Mouse (Mus musculus) testis, postnatal 10 days (tissue): ENCODE data around the gene Fkbp6.

Experiments used
- DNase-seq: peaks from one replicate; pipeline ENCODE4 v3.0.0; 2021; ENCODE audit warnings: low spot score

Fkbp6 gene

GRCm38 (mm10) chr5:135352995-135353394, 3.2 kb upstream of the Fkbp6 start, which contains the start of gene Trim50:
Gene Trim50 (plus strand): TSS chr5:135353295.
- no peak for DNase-seq

GRCm38 (mm10) chr5:135351606-135352005, 1.8 kb upstream of the Fkbp6 start:
- peak; percentile 72 for DNase-seq

GRCm38 (mm10) chr5:135347511-135348011, 2.3 kb downstream of the Fkbp6 start:
- no peak for DNase-seq

- no peak for DNase-seq
These were observed 3.4 kb downstream of the Fkbp6 start for GRCm38 (mm10) chr5:135346430-135346829.

- DNase-seq, result no peak
These were observed 3.9 kb downstream of the Fkbp6 start for GRCm38 (mm10) chr5:135345989-135346388.

- no peak for DNase-seq
These were observed 12.3 kb downstream of the Fkbp6 start for GRCm38 (mm10) chr5:135337575-135337974.

- DNase-seq, result peak; percentile 33
These were observed 18.7 kb downstream of the Fkbp6 start for GRCm38 (mm10) chr5:135331161-135331560.

GRCm38 (mm10) chr5:135330201-135330600, 19.6 kb downstream of the Fkbp6 start:
- DNase-seq, result peak; percentile 21

DNA sequence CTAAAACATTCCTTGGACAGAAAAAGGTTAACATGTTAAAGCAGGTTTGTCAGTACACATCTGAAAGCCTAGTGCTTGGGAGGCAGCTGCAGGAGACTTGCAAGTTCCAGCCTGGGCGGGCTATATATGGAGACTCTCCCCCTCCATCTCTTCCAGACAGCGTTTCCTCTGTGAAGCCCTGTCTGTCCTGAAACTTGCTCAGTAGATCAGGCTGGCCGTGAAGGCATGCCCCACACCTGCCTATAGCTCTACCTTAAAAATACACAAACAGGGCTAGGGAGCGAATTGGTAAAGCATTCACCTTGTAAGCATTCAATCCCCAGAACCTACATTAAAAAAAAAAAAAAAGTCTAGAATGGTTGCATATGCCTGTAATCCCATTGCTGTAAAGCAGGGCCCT, 20.4 kb downstream of the Fkbp6 start:
- DNase-seq, result peak; percentile 22

GRCm38 (mm10) chr5:135326121-135326659, 23.7 kb downstream of the Fkbp6 start:
- DNase-seq, result peak; percentile 19

GRCm38 (mm10) chr5:135322197-135322596, 27.6 kb downstream of the Fkbp6 start:
- DNase-seq, result no peak

DNA sequence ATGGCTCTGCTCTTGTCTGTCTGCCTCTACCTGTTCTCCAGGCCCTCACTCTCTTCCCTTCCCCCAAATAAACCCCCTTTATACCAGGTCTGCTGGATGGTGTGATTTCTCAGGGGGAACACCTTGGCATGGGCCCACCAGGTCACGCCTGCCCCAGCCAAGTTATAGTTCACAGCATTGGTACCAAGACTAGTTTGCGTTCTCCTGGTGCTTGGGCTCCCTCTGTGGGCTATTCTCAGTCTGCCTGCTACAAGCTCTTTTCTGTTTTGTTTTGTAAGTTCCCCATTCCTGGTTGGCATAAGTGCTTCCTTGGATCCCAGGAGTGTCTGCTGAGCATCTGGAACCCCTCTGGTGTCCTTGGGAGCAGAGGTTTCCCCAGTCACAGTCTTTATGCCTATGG, 30.0 kb downstream of the Fkbp6 start:
- DNase-seq, result peak; percentile 36

DNA sequence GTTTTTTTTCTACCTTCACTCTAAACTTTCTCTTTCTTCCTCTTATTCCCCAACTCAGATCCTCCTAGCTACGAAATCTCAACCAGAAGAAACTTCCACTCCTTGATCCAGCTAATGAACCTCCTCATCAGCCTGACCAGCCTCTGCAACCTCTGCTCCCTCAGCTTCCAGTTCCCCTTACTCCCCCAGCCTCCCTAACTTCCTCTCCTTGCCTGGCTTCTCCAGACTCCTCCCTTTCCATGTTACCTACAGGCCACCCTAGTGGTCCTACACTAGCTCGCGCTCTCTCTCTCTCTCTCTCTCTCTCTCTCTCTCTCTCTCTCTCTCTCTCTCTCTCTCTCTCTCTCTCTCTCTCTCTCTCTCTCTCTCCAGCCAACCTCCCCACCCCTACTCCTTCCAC, 33.7 kb downstream of the Fkbp6 start:
- peak; percentile 21 for DNase-seq

DNA sequence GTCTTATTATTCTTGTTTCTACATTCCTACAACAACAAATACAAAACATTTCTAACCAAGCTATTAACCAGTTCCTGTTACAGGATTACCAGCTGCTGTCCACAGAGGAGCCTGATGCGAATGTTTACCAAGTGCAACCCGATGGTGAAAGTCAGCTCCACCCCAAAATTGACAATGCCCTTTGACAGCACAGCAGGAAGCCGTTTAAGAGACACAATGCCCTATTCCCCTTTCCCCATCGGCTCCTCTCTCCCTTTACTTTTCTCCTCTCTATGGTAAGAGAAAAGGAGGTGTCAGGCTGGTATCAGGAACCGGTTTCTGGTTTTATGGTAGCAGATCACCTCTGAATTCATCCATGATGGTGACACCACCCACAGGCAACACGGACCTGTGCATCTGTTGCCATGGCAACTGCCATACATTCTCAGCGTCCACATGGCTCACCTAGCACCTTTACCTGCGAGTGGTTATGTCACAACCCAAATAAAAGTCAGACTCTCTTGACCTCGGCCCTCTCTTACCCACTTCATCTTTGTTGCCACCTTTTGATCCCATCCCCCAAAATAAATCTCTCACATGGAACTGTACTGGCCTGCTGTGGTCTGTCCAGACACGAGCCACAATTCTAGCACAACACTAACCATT, 43.4 kb downstream of the Fkbp6 start:
- peak; percentile 1 for DNase-seq

DNA sequence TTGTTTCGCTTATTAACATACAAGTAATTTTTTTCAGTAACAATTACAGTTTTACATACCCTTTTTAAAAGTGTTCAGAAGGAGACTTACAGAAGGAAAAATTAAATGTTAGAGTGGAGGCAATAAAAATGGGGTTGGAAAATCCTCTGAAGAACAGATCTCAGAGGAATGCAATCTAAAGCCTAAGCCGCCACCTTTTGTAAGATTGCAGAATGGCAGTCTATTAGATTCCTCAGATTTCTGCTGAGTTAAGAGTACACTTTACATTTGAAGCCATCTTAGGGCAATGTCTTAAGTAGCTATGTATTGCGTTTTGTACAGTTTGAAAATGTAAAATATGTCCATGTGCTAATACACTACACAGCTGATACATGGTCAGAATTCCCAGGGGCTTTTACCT, 47.4 kb downstream of the Fkbp6 start:
- DNase-seq, result no peak

- no peak for DNase-seq
These were observed 47.9 kb downstream of the Fkbp6 start for GRCm38 (mm10) chr5:135301916-135302315.

- DNase-seq, result peak; percentile 35
These were observed 57.8 kb downstream of the Fkbp6 start for GRCm38 (mm10) chr5:135292001-135292400.

DNA sequence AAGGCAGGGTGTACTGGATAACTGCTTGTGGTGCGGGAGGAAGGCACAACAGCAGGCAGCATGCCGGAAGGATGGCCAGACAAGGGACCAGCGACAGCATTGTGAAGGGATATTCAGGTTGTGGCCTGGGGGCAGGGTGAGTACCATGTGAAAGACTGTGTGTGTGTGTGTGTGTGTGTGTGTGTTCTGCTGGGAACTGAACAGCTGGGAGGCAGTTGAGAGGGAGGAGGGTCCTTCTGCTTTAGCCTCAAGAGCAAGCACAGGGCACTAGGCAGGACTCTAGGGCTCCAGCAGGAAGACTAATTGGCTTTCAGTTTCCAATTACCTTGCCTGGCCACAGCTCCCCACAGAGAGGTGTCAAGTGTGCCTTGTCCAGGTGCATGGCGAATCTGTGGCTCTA, 58.7 kb downstream of the Fkbp6 start:
- peak; percentile 37 for DNase-seq

DNA sequence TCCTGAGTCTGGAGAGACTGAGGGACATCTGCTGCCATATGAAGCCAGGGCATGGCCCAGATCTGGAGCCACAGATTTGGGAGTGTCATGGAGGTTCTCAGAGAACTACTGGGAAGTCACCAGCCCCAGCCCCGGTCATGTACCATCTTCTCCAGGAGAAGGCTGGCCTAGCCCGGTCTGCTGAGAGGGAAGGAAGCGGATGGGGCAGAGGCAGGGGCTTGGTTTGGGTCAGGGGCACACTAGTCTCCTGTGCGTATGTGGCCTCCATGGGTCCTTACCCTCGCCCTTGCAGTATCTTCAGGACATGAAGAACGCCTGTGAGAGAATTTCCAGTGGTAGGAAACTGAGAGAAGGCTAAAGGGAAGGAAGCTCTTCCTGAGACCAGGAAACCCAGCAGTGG, 59.1 kb downstream of the Fkbp6 start:
- no peak for DNase-seq

DNA sequence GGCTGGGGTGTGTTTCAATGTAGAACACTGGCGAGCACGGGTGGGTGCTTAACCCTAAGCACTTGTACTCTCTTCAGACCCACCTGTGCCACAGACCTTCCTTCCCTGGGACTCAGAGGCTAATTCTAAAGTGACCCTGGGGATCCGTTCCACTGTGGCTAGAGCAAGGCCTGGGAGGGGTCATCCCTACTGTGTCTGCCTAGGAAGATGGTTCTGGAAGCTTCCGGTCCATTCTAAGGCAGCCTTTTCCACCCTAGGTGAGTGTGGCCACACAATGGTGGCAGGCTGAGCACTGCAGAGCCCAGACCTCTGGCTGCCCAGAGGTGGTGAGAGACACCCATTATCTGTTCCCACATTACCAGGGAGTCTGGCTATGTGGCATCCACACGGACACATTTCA, 62.9 kb downstream of the Fkbp6 start:
- DNase-seq, result peak; percentile 32

DNA sequence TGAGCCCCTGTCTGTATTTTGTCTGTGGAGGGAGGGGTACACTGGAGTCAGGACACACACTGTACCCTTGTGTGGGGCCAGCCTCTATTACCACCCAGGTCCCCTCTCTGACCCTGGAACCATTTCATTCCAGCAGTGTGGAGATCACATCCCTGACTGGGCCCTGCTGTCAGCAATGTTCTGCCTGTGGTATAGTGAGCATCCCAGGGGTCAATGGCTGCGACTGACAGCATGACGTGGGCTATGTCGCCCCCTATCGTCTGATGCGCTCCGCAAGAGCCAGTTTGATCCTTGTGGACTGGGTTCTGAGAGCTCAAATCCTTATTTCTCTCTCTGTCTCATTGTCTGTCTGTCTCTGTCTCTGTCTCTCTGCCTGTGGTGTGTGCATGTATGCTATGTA, 63.7 kb downstream of the Fkbp6 start:
- DNase-seq, result peak; percentile 91

DNA sequence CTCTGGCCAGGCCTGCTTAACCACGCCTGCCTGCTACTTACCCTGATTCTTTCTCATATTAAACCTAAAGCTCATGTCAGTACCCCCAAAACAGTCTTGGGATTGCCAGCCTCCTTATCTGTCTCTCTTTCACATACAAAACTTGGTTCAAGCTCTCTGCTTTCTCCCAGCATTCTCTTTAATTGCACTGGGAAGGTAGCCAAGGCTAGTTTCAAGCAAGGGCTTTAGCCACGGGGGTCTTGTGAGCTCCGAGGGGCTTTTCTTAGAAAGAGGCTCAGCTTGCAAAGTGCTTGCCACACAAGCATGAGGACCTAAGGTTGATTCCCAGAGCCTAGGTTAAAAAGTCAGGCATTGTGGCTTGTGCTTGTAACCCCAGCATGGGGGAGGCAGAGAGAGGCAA, 64.6 kb downstream of the Fkbp6 start:
- no peak for DNase-seq

- DNase-seq, result peak; percentile 43
These were observed 69.6 kb downstream of the Fkbp6 start for GRCm38 (mm10) chr5:135280226-135280625.

- no peak for DNase-seq
These were observed 73.2 kb downstream of the Fkbp6 start for GRCm38 (mm10) chr5:135276597-135276996.
